Mouse (Mus musculus) liver, embryonic 14.5 days (tissue): ENCODE measurements around the gene Ino80d.

Source experiments
- CTCF ChIP-seq: IDR thresholded peaks from 2 replicates; pipeline ENCODE4 v1.5.1; 2016; ENCODE audit warnings: antibody characterized with exemption, low read depth, control low read depth
- EP300 ChIP-seq: IDR thresholded peaks from 2 replicates; pipeline ENCODE4 v1.6.1; 2016; ENCODE audit warnings: antibody characterized with exemption, low read depth

- TF ChIP-seq CTCF (no peak), EP300 (no peak)
Observed at GRCm38 (mm10) chr1:62956526-62956925, 157.9 kb downstream of the Ino80d start.
